Mouse (Mus musculus) heart, adult 2 months (tissue): ENCODE data around the gene Gm47429. TPM values are rescaled to one million over a fixed set of nuclear protein-coding genes. Genes with fewer than 3 reads are reported as not detected.

ENCODE experiments used
- DNase-seq, 2 experiments: peaks; one replicate each; pipeline ENCODE4 v3.0.0; 2021
- H3K27ac ChIP-seq: fragments of 200-600 bp; 2 replicates; pipeline ENCODE4 v1.8.1; 2022
- H3K27me3 ChIP-seq: fragments of 200-500 bp; 2 replicates; pipeline ENCODE4 v1.6.1; 2012; ENCODE audit warnings: mild to moderate bottlenecking, low read length, inconsistent platforms, mixed read lengths; ENCODE audit not compliant: control insufficient read depth, insufficient read depth
- H3K36me3 ChIP-seq: fragments of 200-500 bp; 2 replicates; pipeline ENCODE4 v1.6.1; 2012; ENCODE audit warnings: low read length, inconsistent platforms; ENCODE audit not compliant: control insufficient read depth, insufficient read depth
- H3K4me1 ChIP-seq: fragments of 200-500 bp; 2 replicates; pipeline ENCODE4 v1.6.1; 2011; ENCODE audit warnings: low read length; ENCODE audit not compliant: control insufficient read depth, insufficient read depth
- H3K4me3 ChIP-seq: fragments of 200-600 bp; 2 replicates; pipeline ENCODE4 v1.8.1; 2022
- H3K79me2 ChIP-seq: fragments of 200-500 bp; replicated peaks from 2 replicates; pipeline ENCODE4 v1.6.1; 2012; ENCODE audit warnings: mild to moderate bottlenecking, inconsistent platforms, low read length, moderate library complexity, mixed read lengths; ENCODE audit not compliant: control insufficient read depth, insufficient read depth
- H3K9ac ChIP-seq: fragments of 200-500 bp; 2 replicates; pipeline ENCODE4 v1.6.1; 2012; ENCODE audit warnings: low read depth, mild to moderate bottlenecking, control low read depth, inconsistent platforms, low read length, mixed read lengths
- CTCF ChIP-seq: fragments of 200-600 bp; IDR thresholded peaks from 2 replicates; pipeline ENCODE4 v1.8.1; 2022; ENCODE audit warnings: antibody characterized with exemption, mild to moderate bottlenecking, moderate library complexity
- EP300 ChIP-seq: fragments of 200-500 bp; IDR thresholded peaks from 2 replicates; pipeline ENCODE4 v1.6.1; 2011; ENCODE audit warnings: low read depth, low read length, control low read depth; ENCODE audit not compliant: insufficient read depth
- POLR2A ChIP-seq: fragments of 200-500 bp; IDR thresholded peaks from 2 replicates; pipeline ENCODE4 v1.6.1; 2011; ENCODE audit warnings: mild to moderate bottlenecking, low read depth, low read length, control low read depth; ENCODE audit not compliant: insufficient read depth
- WGBS: fragments of 180-500 bp; shearing (Covaris S2); methylation state at CpG from one replicate; pipeline ENCODE4 v1.1.7; 2018; 5-methylcytosine and 5-hydroxymethylcytosine counted together
- intact Hi-C: fragments of 180-260 bp; cut with DNase I; formaldehyde crosslinking; loops from one replicate; pipeline ENCODE4 v1.15.1; 2025
- polyA plus RNA-seq: library from polyadenylated mRNA; depleted of rRNA; stranded (reverse); fragments of >200 nt; gene quantifications from 2 replicates; pipeline ENCODE4 v1.2.3, GENCODE M21; 2012; rRNA removed
- total RNA-seq, 2 experiments: library from RNA; stranded (reverse); gene quantifications; 2 replicates each; pipeline ENCODE4 v1.2.3; 2021

Gene Gm47429
- total and polyA plus RNA-seq, 3 experiments: not detected

DNA sequence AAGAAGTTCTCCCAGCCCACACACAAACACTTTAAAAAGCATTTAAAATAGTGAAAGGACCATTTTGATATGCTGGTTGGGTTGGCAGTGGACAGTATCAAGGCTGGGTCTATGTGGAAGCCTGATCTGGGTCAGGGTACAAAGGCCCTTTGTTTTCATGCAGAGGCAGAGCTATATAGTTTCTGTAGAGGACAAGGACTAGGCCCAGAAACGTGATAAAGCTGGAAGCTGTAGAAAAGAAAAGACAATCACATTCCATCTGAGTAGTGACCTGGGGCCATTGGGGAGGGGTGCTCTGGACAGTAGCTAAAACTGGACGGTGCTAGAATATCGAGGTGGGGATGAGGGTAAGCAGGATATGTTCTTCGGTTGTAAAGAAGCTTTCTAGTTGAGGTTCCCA is 1.5 kb upstream of the Gm47429 start:
- Histone ChIP-seq H3K79me2 (no peaks in the 10 kb centered on the region), H3K36me3 (no peaks in the 10 kb centered on the region), H3K9ac (no peak overlapping the region), H3K4me1 (no peaks in the 10 kb centered on the region), H3K27ac (no peak overlapping the region), H3K27me3 (no peaks in the 10 kb centered on the region), H3K4me3 (no peak overlapping the region)
- TF ChIP-seq EP300: no peak
- no peak for TF ChIP-seq POLR2A
- TF ChIP-seq CTCF: no peak
- WGBS: 59% methylated on average over 4 of the region's 4 CpGs
- DNase-seq: no peak
- intact Hi-C loops: no loop called here

DNA sequence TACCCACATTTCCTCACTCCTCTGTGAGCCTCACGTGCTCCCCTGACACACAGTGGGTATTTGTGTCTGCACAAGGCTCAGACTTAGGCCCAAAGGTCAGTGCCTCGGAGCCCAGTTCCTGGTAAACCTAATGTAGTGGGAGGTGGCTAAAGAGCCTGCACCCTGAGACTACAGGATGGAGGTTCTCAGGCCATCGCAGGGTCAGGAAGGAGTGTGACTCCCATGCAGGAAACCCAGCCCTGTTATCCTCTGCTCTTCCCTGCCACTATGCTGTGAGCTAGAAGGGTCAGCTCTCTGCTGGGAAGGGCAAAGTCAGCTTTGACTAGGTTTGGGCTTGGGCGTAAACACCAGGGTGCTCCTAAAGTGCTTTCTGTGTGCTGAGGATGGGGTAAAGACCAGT is 17.0 kb downstream of the Gm47429 start:
- WGBS: 64% methylated on average over 4 of the region's 4 CpGs
- Histone ChIP-seq H3K79me2 (no peaks in the 10 kb centered on the region), H3K4me3 (no peak overlapping the region), H3K27me3 (no peaks in the 10 kb centered on the region), H3K36me3 (no peaks in the 10 kb centered on the region), H3K4me1 (no peaks in the 10 kb centered on the region), H3K9ac (no peak overlapping the region), H3K27ac (no peak overlapping the region)
- no peak for DNase-seq
- intact Hi-C loops: no loop called here
- no peak for TF ChIP-seq POLR2A
- no peak for TF ChIP-seq EP300
- TF ChIP-seq CTCF: no peak

DNA sequence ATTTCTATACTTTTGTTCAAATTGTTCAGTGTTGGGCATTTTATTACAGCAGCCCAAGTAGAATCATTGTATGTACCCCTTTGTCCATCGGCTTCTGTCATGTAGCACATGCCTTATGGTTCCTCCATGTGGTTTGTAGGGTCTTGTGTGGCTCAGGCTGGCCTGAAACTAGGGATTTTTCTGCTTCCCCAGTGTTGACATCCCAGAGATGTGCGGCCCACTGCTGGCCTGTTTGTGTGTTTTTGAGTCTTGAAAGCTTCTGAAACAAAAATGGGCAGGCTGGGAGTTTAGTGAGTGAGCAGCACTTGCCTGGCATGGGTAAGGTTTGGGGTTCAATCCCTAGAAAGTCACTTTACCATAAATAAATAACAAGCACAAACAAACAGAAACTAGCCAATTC is 19.2 kb downstream of the Gm47429 start:
- no peaks in the 10 kb centered on the region for H3K4me1 ChIP-seq
- intact Hi-C loops: no loop called here
- DNase-seq: no peak
- WGBS: 96% methylated on average over 2 of the region's 2 CpGs
- H3K79me2 ChIP-seq: no peaks in the 10 kb centered on the region
- no peaks in the 10 kb centered on the region for H3K36me3 ChIP-seq
- H3K27me3 ChIP-seq: no peaks in the 10 kb centered on the region
- TF ChIP-seq EP300 (no peak), POLR2A (no peak), CTCF (no peak)
- no peak overlapping the region for H3K4me3 ChIP-seq
- H3K27ac ChIP-seq: no peak overlapping the region
- no peak overlapping the region for H3K9ac ChIP-seq

DNA sequence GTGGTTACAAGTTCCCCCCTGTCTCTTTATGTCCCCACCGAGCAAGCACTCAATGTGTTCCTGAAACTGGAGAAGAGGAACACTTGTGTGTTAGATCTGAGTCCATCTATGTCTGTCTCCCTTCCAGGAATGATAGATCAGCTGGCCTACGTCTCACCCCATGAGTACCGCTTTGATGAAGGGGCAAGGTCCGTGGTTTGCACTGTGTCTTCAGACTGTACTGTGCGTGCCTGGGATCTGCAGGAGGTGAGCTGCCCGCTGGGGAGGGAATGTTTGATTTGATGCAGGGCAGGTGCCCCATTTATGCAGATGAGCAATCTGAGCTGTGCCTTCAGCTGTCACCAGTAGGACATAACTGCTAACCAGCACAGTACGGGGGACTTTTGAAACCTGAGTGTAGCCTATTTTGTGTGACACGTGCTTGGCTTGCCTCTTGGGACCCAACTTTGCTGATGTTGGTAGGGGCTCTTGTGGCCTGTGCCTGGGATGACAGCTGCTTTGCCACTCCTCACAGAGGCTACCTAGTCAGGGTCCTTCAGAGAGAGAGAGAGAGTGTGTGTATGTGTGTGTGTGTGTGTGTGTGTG is 20.0 kb downstream of the Gm47429 start:
- Histone ChIP-seq H3K27me3 (no peaks in the 10 kb centered on the region), H3K27ac (no peak overlapping the region), H3K36me3 (no peaks in the 10 kb centered on the region), H3K79me2 (no peaks in the 10 kb centered on the region), H3K9ac (no peak overlapping the region), H3K4me3 (no peak overlapping the region), H3K4me1 (no peaks in the 10 kb centered on the region; the same call in 1 of the 2 replicates)
- WGBS: 82% methylated on average over 8 of the region's 8 CpGs
- no peak for TF ChIP-seq CTCF
- TF ChIP-seq POLR2A: no peak
- TF ChIP-seq EP300: no peak
- intact Hi-C loops: no loop called here
- DNase-seq: no peak

DNA sequence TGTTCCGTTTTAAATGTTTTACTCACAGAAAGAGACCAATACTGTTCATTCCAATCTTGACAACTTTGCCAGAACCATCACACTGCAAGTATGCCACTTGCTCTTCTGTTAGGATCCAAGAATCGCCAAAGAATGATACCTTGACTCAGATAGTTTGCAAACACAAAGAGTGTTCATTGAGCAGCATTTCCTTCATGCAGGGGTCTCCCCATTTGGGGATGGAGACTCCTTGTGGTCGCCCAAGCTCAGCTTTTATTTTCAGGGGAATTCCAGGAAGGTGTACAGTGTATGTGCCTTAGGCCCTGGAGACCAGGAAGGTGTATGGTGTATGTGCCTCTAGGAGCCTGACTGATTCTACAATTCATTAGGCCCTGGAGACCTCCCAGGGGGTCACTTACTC is 25.3 kb downstream of the Gm47429 start:
- H3K4me1 ChIP-seq: peaks cover 4% of the 10 kb centered on the region
- no peaks in the 10 kb centered on the region for H3K79me2 ChIP-seq
- DNase-seq: no peak
- WGBS: 33% methylated on average over 3 of the region's 3 CpGs
- H3K27ac ChIP-seq: no peak overlapping the region; the same call in 1 of the 2 replicates
- H3K36me3 ChIP-seq: no peaks in the 10 kb centered on the region
- H3K27me3 ChIP-seq: no peaks in the 10 kb centered on the region
- peak overlapping the region; percentile 66 for H3K4me3 ChIP-seq
- intact Hi-C loops: no loop called here
- TF ChIP-seq EP300 (no peak), CTCF (no peak)
- H3K9ac ChIP-seq: peak overlapping the region; percentile 39; the same call in 1 of the 2 replicates

DNA sequence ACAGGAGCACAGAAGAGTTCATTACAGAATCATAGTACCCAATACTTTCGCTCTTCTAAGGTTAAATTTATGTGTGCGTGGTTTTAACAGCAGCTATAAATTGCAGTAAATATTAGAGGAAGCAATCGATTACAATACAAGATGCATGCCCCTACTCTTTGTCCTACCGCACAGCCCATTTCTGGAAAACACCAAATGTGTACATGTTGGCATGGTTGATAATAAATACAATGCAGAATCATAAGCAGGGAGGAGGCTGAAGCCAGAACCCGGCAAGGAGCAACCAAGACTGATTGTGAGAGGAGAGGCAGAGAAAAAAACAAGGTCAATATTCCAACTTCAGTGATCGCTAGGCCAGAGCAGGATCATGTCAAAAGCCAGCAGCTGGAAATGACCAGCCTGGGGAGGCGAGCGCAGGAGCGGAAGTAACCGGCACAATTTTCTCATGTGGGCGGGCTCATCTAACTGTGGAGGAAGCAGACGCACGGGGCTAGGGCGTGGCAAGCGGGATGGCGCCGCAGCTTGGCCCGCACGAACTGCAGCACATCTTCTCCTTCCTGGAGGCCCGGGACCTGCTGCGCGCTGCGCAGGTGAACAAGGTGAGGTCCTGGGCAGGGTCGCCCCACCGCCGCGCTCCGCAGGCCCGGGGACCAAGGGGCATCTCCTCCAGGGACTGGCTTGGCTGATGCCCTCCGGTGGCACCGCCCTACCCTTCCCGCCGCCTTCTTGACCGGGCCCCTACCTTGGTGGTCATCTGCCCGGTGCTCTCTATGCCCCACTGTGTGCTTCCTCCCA is 26.1 kb downstream of the Gm47429 start, which contains the start of gene Fbxw17:
TSS of gene Fbxw17 (plus strand) at position 476 of the 795 bp plus-strand sequence.
- peaks cover 4% of the 10 kb centered on the region for H3K4me1 ChIP-seq
- peak; percentile 78 to 81 for DNase-seq
- H3K36me3 ChIP-seq: no peaks in the 10 kb centered on the region
- H3K4me3 ChIP-seq: peak within 1 kb of the TSS; percentile 66
- intact Hi-C loops: no loop called here
- TF ChIP-seq CTCF (no peak), EP300 (no peak), POLR2A (peak; percentile 69)
- no peaks in the 10 kb centered on the region for H3K79me2 ChIP-seq
- peak within 1 kb of the TSS; percentile 84 for H3K9ac ChIP-seq
- 11% methylated on average over 35 of the region's 35 CpGs for WGBS
- no peaks in the 10 kb centered on the region for H3K27me3 ChIP-seq
- peak within 1 kb of the TSS; percentile 59 for H3K27ac ChIP-seq

Other genes starting within 250 kb of the Gm47429 start
- not detected for gene Gm906, start 193.6 kb downstream of the Gm47429 start, total RNA-seq
- gene Gm906, start 193.6 kb downstream of the Gm47429 start, polyA plus RNA-seq: not detected in 2 replicates
- gene Fbxw17, start 26.0 kb downstream of the Gm47429 start, total RNA-seq: 1 to 10 TPM; 3.5 to 4.5 TPM
- gene Fbxw17, start 26.0 kb downstream of the Gm47429 start, polyA plus RNA-seq: 10.0 and 12.0 TPM in 2 replicates
- gene Nutm2, start 23.4 kb upstream of the Gm47429 start, total RNA-seq: not detected
- gene Nutm2, start 23.4 kb upstream of the Gm47429 start, polyA plus RNA-seq: not detected in 2 replicates
- gene Gm904, start 199.3 kb upstream of the Gm47429 start, total RNA-seq: not detected
- gene Gm904, start 199.3 kb upstream of the Gm47429 start, polyA plus RNA-seq: not detected in 2 replicates